Mouse (Mus musculus) forebrain, embryonic 11.5 days (tissue): ENCODE data around the gene Ankrd13c. TPM values are rescaled to one million over a fixed set of nuclear protein-coding genes. Genes with fewer than 3 reads are reported as not detected.
"Not testable (repeated sequence)": the region's sequence is repeated elsewhere in the genome, so short reads cannot be mapped to it uniquely, and the experiment has no call there.

Source experiments
- ATAC-seq: fragments of 200-750 bp; cut with Nextera tagmentation; replicated peaks from 2 replicates; pipeline ENCODE4 v1.8.0; 2017; ENCODE audit warnings: moderate TSS enrichment; ENCODE audit not compliant: low FRiP score
- DNase-seq: peaks from one replicate; pipeline ENCODE4 v3.0.0-alpha.2; 2017; ENCODE audit warnings: low spot score
- H3K27ac ChIP-seq: fragments of 300-500 bp; sonication (generic); 2 replicates; pipeline ENCODE4 v1.5.1; 2014; ENCODE audit warnings: low read depth, low read length
- H3K27me3 ChIP-seq: fragments of 300-500 bp; sonication (generic); 2 replicates; pipeline ENCODE4 v1.6.1; 2014; ENCODE audit warnings: mild to moderate bottlenecking, low read length, mixed read lengths; ENCODE audit not compliant: control insufficient read depth, insufficient read depth
- H3K36me3 ChIP-seq: fragments of 300-500 bp; sonication (generic); 2 replicates; pipeline ENCODE4 v1.6.1; 2014; ENCODE audit warnings: mild to moderate bottlenecking, low read length, moderate library complexity, mixed read lengths; ENCODE audit not compliant: control insufficient read depth, insufficient read depth
- H3K4me1 ChIP-seq: fragments of 300-500 bp; sonication (generic); replicated peaks from 2 replicates; pipeline ENCODE4 v1.6.1; 2014; ENCODE audit warnings: low read length, mixed read lengths; ENCODE audit not compliant: control insufficient read depth, insufficient read depth
- H3K4me2 ChIP-seq: fragments of 300-500 bp; sonication (generic); 2 replicates; pipeline ENCODE4 v1.6.1; 2014; ENCODE audit warnings: low read depth, mild to moderate bottlenecking, low read length, moderate library complexity, mixed read lengths; ENCODE audit not compliant: severe bottlenecking
- H3K4me3 ChIP-seq: fragments of 300-500 bp; sonication (generic); 2 replicates; pipeline ENCODE4 v1.5.1; 2014; ENCODE audit warnings: low read depth, low read length
- H3K9ac ChIP-seq: fragments of 300-500 bp; sonication (generic); 2 replicates; pipeline ENCODE4 v1.6.1; 2014; ENCODE audit warnings: low read length
- H3K9me3 ChIP-seq: fragments of 300-500 bp; sonication (generic); 2 replicates; pipeline ENCODE4 v1.6.1; 2016; ENCODE audit warnings: low read length, mixed read lengths; ENCODE audit not compliant: control insufficient read depth
- WGBS: fragments of 180-500 bp; shearing (Covaris S2); extraction: QIAGEN DNeasy Blood & Tissue Kit; methylation state at CpG from one replicate; pipeline ENCODE4 v1.1.7; 2014; 5-methylcytosine and 5-hydroxymethylcytosine counted together
- polyA plus RNA-seq: library from polyadenylated mRNA; unstranded; fragments of >200 nt; fragmentation: Nextera tagmentation; extraction: Ambion mirVana; gene quantifications from 2 replicates; pipeline ENCODE4 v1.2.1, GENCODE M21; 2014

Gene Ankrd13c
- polyA plus RNA-seq, 1 experiment from 2014 or later: 28.5 TPM

DNA sequence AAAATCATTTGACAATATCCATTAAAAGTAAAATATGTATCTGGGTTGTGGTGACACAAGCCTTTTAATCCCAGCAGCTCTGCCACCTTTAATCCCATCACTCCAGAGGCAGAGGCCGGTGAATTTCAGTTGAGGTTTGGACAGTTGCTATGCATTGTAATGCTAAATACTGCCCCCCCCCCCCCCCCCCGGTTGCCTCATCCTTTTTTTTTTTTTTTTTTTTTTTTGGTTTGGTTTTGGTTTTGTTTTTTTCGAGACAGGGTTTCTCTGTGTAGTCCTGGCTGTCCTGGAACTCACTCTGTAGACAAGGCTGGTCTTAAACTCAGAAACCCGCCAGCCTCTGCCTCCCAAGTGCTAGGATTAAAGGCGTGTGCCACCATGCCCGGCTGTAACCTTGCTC, 13.8 kb upstream of the Ankrd13c start:
- not testable (repeated sequence) for H3K4me3 ChIP-seq, H3K4me1 ChIP-seq, H3K4me2 ChIP-seq, H3K9me3 ChIP-seq, H3K36me3 ChIP-seq, DNase-seq, H3K27ac ChIP-seq, H3K27me3 ChIP-seq, ATAC-seq, H3K9ac ChIP-seq
- 79% methylated on average over 5 of the region's 6 CpGs for WGBS

DNA sequence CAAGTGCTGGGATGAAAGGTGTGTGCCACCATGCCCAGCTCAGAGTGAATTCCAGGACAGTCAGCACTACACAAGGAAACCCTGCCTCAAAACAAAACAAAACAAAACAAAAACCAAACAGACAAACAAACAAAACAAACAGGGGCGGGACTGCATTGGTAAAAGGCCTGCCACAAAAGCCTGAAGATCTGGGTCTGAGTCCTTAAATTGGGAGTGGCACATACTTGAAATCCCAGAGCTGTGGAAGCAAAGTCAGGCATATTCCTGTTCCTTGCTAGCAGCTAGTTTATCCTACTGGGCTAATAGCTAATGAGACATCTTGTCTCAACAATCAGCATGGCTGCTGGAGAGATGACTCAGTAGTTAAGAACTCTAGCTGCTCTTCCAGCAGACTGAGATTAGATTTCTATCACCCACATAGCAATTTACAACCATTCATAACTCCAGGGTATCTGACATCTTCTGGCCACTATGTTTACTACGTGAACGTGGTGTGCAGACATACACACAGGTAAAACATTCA, 12.7 kb upstream of the Ankrd13c start:
- H3K9ac ChIP-seq: no peak overlapping the region
- H3K36me3 ChIP-seq: no peaks in the 10 kb centered on the region
- H3K4me1 ChIP-seq: no peaks in the 10 kb centered on the region
- H3K4me2 ChIP-seq: no peak overlapping the region
- ATAC-seq (no peak), DNase-seq (no peak)
- H3K27me3 ChIP-seq: no peaks in the 10 kb centered on the region
- H3K4me3 ChIP-seq: no peak overlapping the region
- H3K27ac ChIP-seq: no peak overlapping the region
- WGBS: 79% methylated on average over 3 of the region's 3 CpGs
- H3K9me3 ChIP-seq: no peaks in the 10 kb centered on the region

DNA sequence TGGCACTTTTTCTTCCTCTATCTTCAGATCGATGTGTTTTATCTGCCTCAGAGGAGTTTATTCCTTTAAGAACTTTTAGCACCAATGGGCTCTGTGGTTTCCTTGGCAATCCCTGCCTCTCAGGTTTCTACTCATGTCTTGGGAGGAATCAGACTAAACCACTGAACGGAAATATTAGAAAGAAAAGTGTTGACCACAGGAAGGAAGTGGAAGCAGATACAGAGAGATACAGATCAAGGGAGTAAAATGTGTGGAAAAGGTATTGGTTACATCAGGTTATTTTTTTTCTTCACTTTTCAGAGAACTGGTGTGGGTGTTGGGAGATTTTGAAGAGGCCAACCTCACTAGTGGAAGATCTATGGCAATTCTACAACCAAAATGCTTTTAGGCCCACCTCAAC, 8.5 kb upstream of the Ankrd13c start:
- 83% methylated on average over 2 of the region's 2 CpGs for WGBS
- H3K4me3 ChIP-seq: no peak overlapping the region
- no peaks in the 10 kb centered on the region for H3K9me3 ChIP-seq
- no peak overlapping the region for H3K9ac ChIP-seq
- H3K4me1 ChIP-seq: no peaks in the 10 kb centered on the region
- H3K4me2 ChIP-seq: no peak overlapping the region
- no peak overlapping the region for H3K27ac ChIP-seq
- no peaks in the 10 kb centered on the region for H3K27me3 ChIP-seq
- no peak for DNase-seq
- no peaks in the 10 kb centered on the region for H3K36me3 ChIP-seq
- no peak for ATAC-seq

DNA sequence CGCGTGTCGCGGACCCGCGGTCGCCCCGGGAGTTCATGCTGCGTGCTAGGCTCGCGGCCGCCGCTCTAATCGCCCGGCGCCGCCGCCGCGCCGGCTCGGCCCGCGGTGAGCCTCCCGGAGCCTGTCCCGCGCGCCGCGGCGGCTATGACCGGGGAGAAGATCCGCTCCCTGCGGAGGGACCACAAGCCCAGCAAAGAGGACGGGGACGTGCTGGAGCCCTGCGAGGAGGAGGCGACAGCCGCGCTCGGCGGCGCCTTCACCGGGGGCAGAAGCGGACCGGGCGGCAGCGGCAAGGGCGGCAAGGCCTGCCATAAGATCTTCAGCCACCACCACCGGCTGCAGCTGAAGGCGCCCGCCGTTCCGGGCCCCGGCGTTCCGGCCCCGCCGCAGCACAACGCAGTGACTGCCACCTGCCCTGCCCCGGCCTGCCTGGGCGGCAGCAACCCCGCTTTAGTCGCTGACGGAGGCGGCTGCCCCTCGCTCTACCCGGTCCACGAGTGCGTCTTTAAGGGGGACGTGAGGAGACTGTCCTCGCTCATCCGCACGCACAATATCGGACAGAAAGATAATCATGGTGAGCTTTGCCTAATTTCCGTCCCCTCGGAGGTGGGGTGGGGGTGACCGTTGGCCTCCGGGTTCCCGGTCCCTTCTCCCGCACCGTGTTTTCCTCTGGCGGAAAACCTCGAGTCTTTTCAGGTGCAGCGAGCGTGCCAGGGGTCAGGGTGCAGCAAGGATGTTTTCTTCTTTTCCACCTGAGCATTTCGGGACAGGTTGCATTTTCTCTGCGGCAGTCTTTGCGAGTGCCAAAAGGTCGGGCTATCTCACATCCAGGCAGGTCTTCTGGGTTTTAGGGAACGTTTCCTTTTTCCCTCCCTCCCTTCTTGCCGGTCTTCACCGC, 593 bp downstream of the Ankrd13c start:
- under 1% methylated on average over 72 of the region's 93 CpGs for WGBS
- no peaks in the 10 kb centered on the region for H3K27me3 ChIP-seq

DNA sequence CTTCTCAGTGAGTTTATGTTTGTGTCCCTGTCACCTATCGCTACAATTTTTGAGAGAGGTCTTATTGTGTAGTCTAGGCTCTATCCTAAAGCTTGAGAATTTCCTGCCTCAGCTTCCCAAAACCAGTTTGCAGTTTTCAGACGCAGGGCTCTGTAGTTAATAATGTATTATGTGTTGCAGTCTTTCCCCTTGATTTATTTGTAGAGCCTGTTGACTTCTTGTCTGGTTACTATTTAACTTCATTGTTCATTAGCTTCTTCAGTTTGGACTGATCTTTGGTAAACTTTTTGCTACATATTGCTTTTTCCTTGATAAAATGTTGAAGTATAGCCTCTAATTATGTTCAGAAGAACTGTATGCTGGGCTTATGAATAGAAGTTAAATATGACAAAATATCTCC, 5.7 kb downstream of the Ankrd13c start:
- H3K27me3 ChIP-seq: no peaks in the 10 kb centered on the region
- WGBS: 89% methylated on average over 2 of the region's 2 CpGs
- DNase-seq: no peak
- H3K4me1 ChIP-seq: no peaks in the 10 kb centered on the region
- no peaks in the 10 kb centered on the region for H3K36me3 ChIP-seq
- H3K4me2 ChIP-seq: no peak overlapping the region
- H3K27ac ChIP-seq: no peak overlapping the region
- H3K4me3 ChIP-seq: no peak overlapping the region
- ATAC-seq: no peak
- H3K9me3 ChIP-seq: no peaks in the 10 kb centered on the region
- H3K9ac ChIP-seq: no peak overlapping the region

More for the DNA sequence above, 593 bp downstream of the Ankrd13c start:
- Histone ChIP-seq H3K4me1 (no peaks in the 10 kb centered on the region), H3K4me2 (peak overlapping the region; percentile 89), H3K9ac (peak overlapping the region; percentile 96), H3K9me3 (no peaks in the 10 kb centered on the region), H3K27ac (peak overlapping the region; percentile 88), H3K36me3 (no peaks in the 10 kb centered on the region), H3K4me3 (peak overlapping the region; percentile 93)
- ATAC-seq: peak; percentile 73
- peak; percentile 50 for DNase-seq

DNA sequence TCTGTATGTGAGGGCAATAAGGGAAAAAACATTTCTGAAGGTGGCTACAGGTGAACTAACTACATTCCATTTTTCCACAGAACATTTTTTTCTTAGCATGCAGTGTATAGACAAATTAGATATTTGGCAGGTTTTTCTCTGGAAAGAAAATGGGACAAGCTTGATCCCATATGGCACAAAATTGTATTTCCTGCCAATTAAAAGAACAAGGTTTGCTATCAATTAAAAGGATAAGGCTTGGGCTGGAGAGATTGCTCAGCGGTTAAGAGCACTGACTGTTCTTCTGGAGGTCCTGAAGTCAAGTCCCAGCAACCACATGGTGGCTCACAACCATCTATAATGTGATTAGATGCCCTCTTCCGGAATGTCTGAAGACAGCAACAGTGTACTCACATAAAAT, 8.4 kb downstream of the Ankrd13c start:
- no peak overlapping the region for H3K27ac ChIP-seq
- no peaks in the 10 kb centered on the region for H3K9me3 ChIP-seq
- H3K4me1 ChIP-seq: no peaks in the 10 kb centered on the region
- H3K36me3 ChIP-seq: no peaks in the 10 kb centered on the region
- H3K9ac ChIP-seq: no peak overlapping the region
- 94% methylated on average over 2 of the region's 2 CpGs for WGBS
- ATAC-seq (no peak), DNase-seq (no peak)
- no peak overlapping the region for H3K4me2 ChIP-seq
- no peaks in the 10 kb centered on the region for H3K27me3 ChIP-seq
- no peak overlapping the region for H3K4me3 ChIP-seq

DNA sequence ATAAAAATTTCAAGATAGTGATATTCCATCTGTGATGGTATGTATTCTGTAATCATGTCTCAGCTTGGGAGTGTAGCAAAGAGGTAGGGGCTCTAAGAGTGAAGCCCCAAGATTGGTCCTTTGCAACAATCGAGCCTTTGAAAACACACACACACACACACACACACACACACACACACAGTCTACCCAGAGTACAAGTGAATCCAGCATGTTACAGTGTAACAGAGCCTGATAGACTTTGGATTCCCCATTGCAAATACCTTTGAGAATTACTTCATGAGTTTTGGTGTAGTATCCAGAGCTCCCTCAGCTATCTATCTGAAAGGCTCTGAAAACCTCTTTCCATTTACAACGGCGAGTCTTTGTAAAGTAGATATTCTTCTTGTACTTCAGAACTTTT, 9.2 kb downstream of the Ankrd13c start:
- Histone ChIP-seq H3K9me3 (no peaks in the 10 kb centered on the region), H3K4me2 (no peak overlapping the region), H3K9ac (no peak overlapping the region), H3K27ac (no peak overlapping the region), H3K36me3 (no peaks in the 10 kb centered on the region), H3K4me1 (no peaks in the 10 kb centered on the region), H3K27me3 (no peaks in the 10 kb centered on the region), H3K4me3 (no peak overlapping the region)
- over 99% methylated on average over 3 of the region's 3 CpGs for WGBS
- no peak for ATAC-seq
- no peak for DNase-seq

DNA sequence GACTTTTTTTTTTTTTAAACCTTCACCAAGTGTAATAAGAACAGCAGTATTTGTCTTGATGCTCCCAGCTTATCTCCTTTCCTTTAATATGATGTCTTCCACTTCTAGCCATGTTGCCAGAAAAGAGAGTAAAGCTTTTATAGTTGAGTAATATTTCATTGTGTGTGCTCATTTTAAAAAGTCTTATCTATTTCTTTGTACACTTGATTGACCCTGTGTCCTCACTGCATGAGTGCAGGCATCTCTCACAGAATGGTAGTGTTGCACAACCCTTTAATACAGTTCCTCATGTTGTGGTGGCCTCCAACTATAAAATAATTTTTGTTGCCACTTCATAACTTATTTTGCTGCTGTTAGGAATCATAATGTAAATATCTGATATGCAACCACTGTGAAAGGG, 10.3 kb downstream of the Ankrd13c start:
- Histone ChIP-seq H3K9ac (no peak overlapping the region), H3K27ac (no peak overlapping the region), H3K4me1 (no peaks in the 10 kb centered on the region), H3K27me3 (no peaks in the 10 kb centered on the region), H3K4me3 (no peak overlapping the region), H3K36me3 (no peaks in the 10 kb centered on the region), H3K4me2 (no peak overlapping the region), H3K9me3 (no peaks in the 10 kb centered on the region)
- ATAC-seq (no peak), DNase-seq (no peak)

DNA sequence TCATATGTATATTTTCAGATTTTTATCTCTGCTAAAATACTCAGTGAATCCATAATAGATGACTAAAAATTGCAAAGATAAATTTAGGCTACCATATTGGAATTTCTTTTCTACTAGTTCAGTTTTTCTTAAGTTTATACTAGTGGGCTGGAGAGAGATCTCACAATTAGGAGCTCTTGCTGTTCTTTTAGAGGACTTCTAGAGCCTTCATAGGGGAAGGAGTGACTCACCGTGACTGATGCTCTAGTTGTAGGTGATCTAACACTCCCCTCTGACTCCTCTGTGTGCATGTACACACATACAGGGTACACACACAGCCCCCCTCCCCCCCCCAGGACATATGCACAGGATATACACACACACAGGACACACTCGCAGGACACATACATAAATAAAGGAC, 24.1 kb downstream of the Ankrd13c start:
- no peak for ATAC-seq
- Histone ChIP-seq H3K9ac (no peak overlapping the region), H3K27ac (no peak overlapping the region), H3K4me2 (no peak overlapping the region), H3K36me3 (no peaks in the 10 kb centered on the region), H3K4me3 (no peak overlapping the region), H3K4me1 (no peaks in the 10 kb centered on the region), H3K27me3 (no peaks in the 10 kb centered on the region), H3K9me3 (no peaks in the 10 kb centered on the region)
- DNase-seq: no peak
- WGBS: 96% methylated on average over 2 of the region's 2 CpGs
